Mouse (Mus musculus): ENCODE results near the gene Lamp1. TPM values are rescaled to one million over a fixed set of nuclear protein-coding genes. Genes with fewer than 3 reads are reported as not detected.
"Not testable (repeated sequence)": the region's sequence is repeated elsewhere in the genome, so short reads cannot be mapped to it uniquely, and the experiment has no call there.

Gene Lamp1
- total RNA-seq (2021), result 100 to 1,000 TPM; 299 to 317 TPM
- long read RNA-seq, experiment 1, transcript Lamp1-201 (9 exons, 2,229 nt), result major isoform, 266 of 371 reads
- long read RNA-seq, experiment 1, partial matches to known transcripts, result 12 of 371 reads
- long read RNA-seq, experiment 1, other reads (novel, unspliced or antisense), result 93 of 371 reads
- long read RNA-seq, experiment 2, transcript Lamp1-201 (9 exons, 2,229 nt), result major isoform, 344 of 478 reads
- long read RNA-seq, experiment 2, partial matches to known transcripts, result 107 of 478 reads
- long read RNA-seq, experiment 2, other reads (novel, unspliced or antisense), result 27 of 478 reads

DNA sequence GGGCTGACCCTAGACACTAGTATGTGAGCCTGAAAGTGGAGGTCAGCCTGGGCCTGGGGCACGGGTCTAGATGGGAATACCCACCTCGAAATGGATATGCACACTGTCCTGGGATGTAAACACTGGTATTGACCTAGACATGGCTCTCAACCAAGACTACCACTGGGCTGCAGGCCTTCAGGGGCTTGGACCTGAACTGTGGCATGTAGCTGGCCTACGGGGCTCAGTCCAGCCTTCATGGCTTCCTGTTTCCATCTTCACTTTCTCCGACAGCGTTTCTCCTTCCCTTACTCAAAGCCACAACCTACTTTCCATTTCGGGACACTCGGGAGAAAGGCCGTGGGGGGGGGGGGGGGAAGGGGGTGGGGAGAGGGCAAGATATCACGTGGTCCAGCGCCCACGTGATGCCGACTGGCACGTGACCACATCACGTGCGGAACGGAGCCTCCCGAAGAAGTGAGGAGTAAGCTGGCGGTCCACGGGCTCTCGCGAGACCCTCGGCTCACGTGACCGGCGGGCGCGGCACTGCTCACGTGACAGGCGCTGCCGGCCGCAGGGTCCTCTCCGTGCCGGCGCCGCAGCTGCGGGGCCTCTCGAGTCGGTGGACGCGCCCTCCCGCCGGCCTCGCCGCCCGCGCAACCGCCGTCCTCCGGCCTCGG, at the start of gene Lamp1:
TSS of gene Lamp1 (plus strand) at position 444 of the 659 bp plus-strand sequence.
- peak; percentile 99 to 100 for DNase-seq
- intact Hi-C loops (cut with DNase I), result loop anchor here (10.0 kb wide), 1 partner anchor 46 kb away; the partner anchor contains the start of gene Grtp1

DNA sequence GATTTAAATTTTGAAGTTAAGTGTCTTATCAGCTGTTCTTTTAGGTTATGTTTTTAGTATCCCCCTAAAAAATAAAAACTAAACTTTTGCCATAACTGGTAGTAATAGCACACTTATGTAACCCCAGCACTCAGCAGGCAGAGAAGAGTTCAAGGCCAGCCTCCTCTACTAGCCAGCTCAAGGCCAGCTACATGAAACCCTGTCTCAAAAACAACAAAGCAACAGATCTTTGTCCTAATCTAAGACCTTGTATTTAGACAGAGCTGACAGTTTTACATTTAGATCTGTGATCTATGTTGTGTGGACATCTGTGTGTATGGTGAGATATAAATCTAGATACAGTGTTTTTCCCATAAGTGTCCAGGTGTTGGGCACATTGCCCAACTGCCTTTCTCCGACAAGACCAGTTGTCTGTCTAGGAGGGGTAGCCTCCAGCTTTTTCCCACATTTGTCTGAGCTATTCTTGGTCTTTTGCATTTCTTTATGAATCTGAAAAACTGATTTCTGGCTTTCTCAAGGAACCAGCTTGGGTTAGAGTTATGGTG, 49.5 kb upstream of the Lamp1 start:
- no peak for DNase-seq
- intact Hi-C loops (cut with DNase I), result loop anchor here (5.0 to 10.0 kb wide), 2 partner anchors 103 to 435 kb away; partner anchors contain the start of gene Tubgcp3

GRCm38 (mm10) chr8:13111917-13112316, 47.0 kb upstream of the Lamp1 start:
- intact Hi-C loops (cut with DNase I), result no loop called here
- DNase-seq, result no peak

- DNase-seq, result no peak
- intact Hi-C loops (cut with DNase I), result no loop called here
These were observed 45.7 kb upstream of the Lamp1 start for GRCm38 (mm10) chr8:13113232-13113631.

DNA sequence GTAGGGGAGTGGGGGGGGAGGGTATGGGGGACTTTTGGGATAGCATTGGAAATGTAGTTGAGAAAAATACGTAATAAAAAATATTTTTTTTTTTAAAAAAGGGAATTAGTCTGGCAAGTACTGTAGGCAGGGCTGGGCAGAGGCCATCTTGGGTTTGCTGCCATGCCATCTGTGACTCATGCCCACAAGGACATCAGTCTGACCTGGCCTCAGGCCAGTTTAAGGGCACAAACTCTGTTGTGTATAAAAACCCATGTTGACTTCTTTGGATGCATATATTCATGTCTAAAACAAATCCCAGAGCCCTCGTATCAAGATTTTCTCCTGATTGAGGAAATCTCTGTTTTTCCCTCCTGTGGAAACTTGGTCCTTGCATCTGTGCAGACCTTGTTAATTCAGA, 41.9 kb upstream of the Lamp1 start:
- DNase-seq, result no peak
- intact Hi-C loops (cut with DNase I), result no loop called here

GRCm38 (mm10) chr8:13118516-13118915, 40.4 kb upstream of the Lamp1 start:
- intact Hi-C loops (cut with DNase I), result no loop called here
- DNase-seq, result no peak

- intact Hi-C loops (cut with DNase I), result no loop called here
- DNase-seq, result no peak
These were observed 37.9 kb upstream of the Lamp1 start for GRCm38 (mm10) chr8:13120882-13121665.

- intact Hi-C loops (cut with DNase I), result no loop called here
- DNase-seq, result no peak
These were observed 36.0 kb upstream of the Lamp1 start for GRCm38 (mm10) chr8:13122887-13123421.

DNA sequence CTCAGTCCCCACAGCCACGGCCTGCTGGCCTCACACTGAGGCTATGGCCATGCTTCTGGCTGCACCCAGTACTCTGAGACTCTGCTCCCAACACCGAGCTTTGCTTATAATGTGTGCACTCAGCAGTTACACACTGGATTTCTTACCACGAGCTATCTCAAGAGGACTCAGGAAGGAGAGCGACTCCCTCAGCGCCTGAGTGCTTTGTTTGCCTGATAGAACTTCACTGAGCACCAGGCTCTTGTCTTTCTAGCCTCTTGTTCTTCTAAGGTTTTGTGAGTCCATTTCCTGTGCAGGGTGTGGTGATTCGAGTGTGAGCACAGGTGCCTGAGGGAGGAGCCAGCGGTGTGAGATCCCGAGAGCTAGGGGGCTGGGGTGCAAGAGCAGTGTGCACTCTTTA, 34.1 kb upstream of the Lamp1 start:
- intact Hi-C loops (cut with DNase I), result no loop called here
- no peak for DNase-seq

- intact Hi-C loops (cut with DNase I), result loop anchor here (5.0 kb wide), 1 partner anchor 75 kb away; no protein-coding TSS in a partner anchor
- not testable (repeated sequence) for DNase-seq
These were observed 26.7 kb upstream of the Lamp1 start for GRCm38 (mm10) chr8:13132220-13132619.

- intact Hi-C loops (cut with DNase I), result loop anchor here (5.0 kb wide), 1 partner anchor 118 kb away; no protein-coding TSS in a partner anchor
- DNase-seq, result no peak
These were observed 19.2 kb upstream of the Lamp1 start for GRCm38 (mm10) chr8:13139641-13140182.

DNA sequence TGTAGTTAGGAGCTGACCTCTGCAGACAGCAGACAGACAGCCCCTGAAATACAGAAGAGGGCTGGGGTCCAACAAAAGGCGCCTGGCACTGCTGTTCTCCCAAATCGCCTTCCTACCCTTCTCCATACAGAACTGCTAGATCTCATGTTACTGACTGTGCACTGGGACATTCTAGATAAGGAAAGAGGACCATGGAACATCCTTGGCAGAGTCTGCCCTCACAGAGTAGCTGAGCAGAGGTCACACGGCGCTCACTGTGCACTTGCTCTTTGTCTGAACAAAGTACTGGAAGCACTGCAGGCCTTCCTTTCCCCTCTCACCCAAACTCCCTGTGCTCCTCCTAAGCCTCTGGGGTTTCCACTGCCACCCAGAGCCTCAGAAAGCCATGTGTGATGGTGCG, 17.3 kb upstream of the Lamp1 start:
- intact Hi-C loops (cut with DNase I), result no loop called here
- no peak for DNase-seq

- intact Hi-C loops (cut with DNase I), result no loop called here
- DNase-seq, result no peak
These were observed 10.5 kb upstream of the Lamp1 start for GRCm38 (mm10) chr8:13148476-13148875.

GRCm38 (mm10) chr8:13149287-13149686, 9.7 kb upstream of the Lamp1 start:
- no peak for DNase-seq
- intact Hi-C loops (cut with DNase I), result no loop called here

DNA sequence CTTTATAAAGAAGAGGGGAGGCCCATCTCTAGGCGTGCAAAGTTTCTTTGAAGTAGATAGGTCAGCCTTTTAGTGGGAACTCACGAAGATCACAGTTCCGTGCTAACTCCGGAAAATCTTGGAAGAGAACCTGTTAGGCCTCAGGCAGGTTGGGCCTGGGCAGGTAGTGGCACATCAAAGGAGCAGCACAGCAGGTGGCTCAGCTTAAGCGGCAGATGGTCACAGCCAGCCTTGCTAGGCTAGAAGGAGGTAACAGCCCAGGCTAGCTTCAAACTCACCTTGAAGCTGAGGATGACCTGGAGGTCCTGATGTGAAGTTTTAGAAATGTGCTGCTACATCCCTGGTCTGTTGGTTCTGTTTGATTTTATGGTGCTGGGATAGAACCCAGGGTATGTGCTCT, 9.1 kb upstream of the Lamp1 start:
- intact Hi-C loops (cut with DNase I), result loop anchor here (10.0 kb wide), 1 partner anchor 55 kb away; the partner anchor contains the start of gene Grtp1

GRCm38 (mm10) chr8:13150929-13151328, 8.0 kb upstream of the Lamp1 start:
- DNase-seq, result peak in 1 of 2 experiments; percentile 15
- intact Hi-C loops (cut with DNase I), result loop anchor here (10.0 kb wide), 1 partner anchor 54 kb away; the partner anchor contains the start of gene Grtp1

More for the DNA sequence above, 9.1 kb upstream of the Lamp1 start:
- no peak for DNase-seq

DNA sequence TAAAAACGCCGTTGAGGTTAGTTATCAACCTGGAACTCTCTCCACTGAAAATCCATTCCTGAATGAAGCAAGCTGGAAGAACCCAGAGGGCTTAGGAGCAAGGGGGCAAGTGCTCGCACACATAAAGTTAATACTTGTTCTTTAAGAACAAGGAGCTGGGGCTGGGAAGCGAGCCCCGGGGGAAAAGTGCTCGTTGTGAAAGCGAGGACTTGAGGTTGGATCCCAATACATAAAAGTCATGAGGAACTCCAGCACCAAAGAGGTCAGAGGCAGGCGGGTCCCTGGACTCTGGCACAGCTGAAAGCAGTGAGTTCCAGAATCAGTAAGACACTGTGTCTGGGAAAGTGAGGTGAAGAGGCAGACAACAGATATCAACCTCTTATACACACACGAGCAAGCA, 4.9 kb upstream of the Lamp1 start:
- intact Hi-C loops (cut with DNase I), result loop anchor here (10.0 kb wide), 1 partner anchor 51 kb away; the partner anchor contains the start of gene Grtp1
- DNase-seq, result no peak

DNA sequence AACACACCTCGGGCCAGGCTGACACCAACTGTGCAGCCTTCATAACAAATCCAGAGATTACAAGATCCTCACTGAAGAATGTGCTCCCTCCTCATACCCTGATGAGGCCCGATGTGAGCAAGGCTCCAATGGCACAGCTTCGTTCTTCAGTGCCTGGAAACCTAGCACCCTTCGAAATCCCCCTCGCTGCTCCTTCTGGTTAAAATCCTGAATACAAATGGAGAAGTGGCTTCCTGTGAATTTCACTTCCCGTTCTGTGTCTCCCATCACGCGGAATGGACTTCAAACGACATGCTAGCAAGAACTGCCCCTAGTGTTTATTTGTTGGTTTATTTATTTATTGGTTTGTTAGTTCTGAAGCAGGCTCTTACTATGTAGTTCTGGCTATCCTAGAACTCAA, 3.6 kb upstream of the Lamp1 start:
- DNase-seq, result no peak
- intact Hi-C loops (cut with DNase I), result loop anchor here (10.0 kb wide), 1 partner anchor 49 kb away; the partner anchor contains the start of gene Grtp1

- DNase-seq, result peak in 1 of 2 experiments; percentile 44
- intact Hi-C loops (cut with DNase I), result loop anchor here (10.0 kb wide), 1 partner anchor 48 kb away; the partner anchor contains the start of gene Grtp1
These were observed 2.4 kb upstream of the Lamp1 start for GRCm38 (mm10) chr8:13156327-13157097.
